Mouse (Mus musculus) MEL (cell line): ENCODE measurements around the gene Syt16. TPM values are rescaled to one million over a fixed set of nuclear protein-coding genes. Genes with fewer than 3 reads are reported as not detected.

Experiments
- DNase-seq: peaks from one replicate; pipeline ENCODE4 v3.0.0; 2011; ENCODE audit warnings: low read depth, low spot score
- H3K27ac ChIP-seq: 2 replicates; pipeline ENCODE4 v1.5.1; 2012; ENCODE audit warnings: low read depth, mild to moderate bottlenecking, control low read depth, low read length, moderate library complexity; ENCODE audit not compliant: control insufficient read depth
- H3K27me3 ChIP-seq, 2 experiments: fragments of 150-350 bp in 1 of 2; sonication (generic) in 1 of 2; 2 replicates each; pipeline ENCODE4 v1.6.1; 2012; ENCODE audit warnings: low read length in 2 of 2, mild to moderate bottlenecking in 2 of 2, improper control_type of control experiment in 1 of 2, moderate library complexity in 1 of 2; ENCODE audit not compliant: insufficient read depth in 2 of 2, control insufficient read depth in 1 of 2
- H3K36me3 ChIP-seq, 2 experiments: 2 replicates each; pipeline ENCODE4 v1.6.1; 2012 to 2014; ENCODE audit warnings: low read length in 2 of 2, improper control_type of control experiment in 1 of 2, inconsistent platforms in 1 of 2, mild to moderate bottlenecking in 1 of 2; ENCODE audit not compliant: insufficient read depth in 2 of 2, control insufficient read depth in 1 of 2
- H3K4me1 ChIP-seq, 2 experiments: fragments of 150-350 bp in 1 of 2; sonication (generic) in 1 of 2; 2 replicates each; pipeline ENCODE4 v1.6.1; 2012; ENCODE audit warnings: low read length in 2 of 2, improper control_type of control experiment in 1 of 2, mild to moderate bottlenecking in 1 of 2; ENCODE audit not compliant: insufficient read depth in 2 of 2, control insufficient read depth in 1 of 2
- H3K4me3 ChIP-seq, 2 experiments: fragments of 150-350 bp in 1 of 2; sonication (generic) in 1 of 2; 2 replicates each; pipeline ENCODE4 v1.5.1; 2012; ENCODE audit warnings: low read depth in 2 of 2, low read length in 2 of 2, mild to moderate bottlenecking in 2 of 2, moderate library complexity in 2 of 2, control low read depth in 1 of 2, improper control_type of control experiment in 1 of 2; ENCODE audit not compliant: control insufficient read depth in 1 of 2, insufficient read depth in 1 of 2
- H3K79me2 ChIP-seq: 2 replicates; pipeline ENCODE4 v1.6.1; 2012; ENCODE audit warnings: mild to moderate bottlenecking, low read length, moderate library complexity; ENCODE audit not compliant: control insufficient read depth, poor library complexity, insufficient read depth
- H3K9ac ChIP-seq: 2 replicates; pipeline ENCODE4 v1.6.1; 2012; ENCODE audit warnings: low read depth, mild to moderate bottlenecking, control low read depth, low read length, moderate library complexity; ENCODE audit not compliant: control insufficient read depth, poor library complexity, severe bottlenecking
- H3K9me3 ChIP-seq: fragments of 150-350 bp; sonication (generic); replicated peaks from 2 replicates; pipeline ENCODE4 v1.6.1; 2012; ENCODE audit warnings: mild to moderate bottlenecking, low read length, improper control_type of control experiment, moderate library complexity; ENCODE audit not compliant: insufficient read depth
- BHLHE40 ChIP-seq: IDR thresholded peaks from 2 replicates; pipeline ENCODE4 v1.6.1; 2012; ENCODE audit warnings: low read depth, mild to moderate bottlenecking, inconsistent platforms, low read length, improper control_type of control experiment, borderline replicate concordance
- EP300 ChIP-seq, 2 experiments: IDR thresholded peaks; 2 replicates each; pipeline ENCODE4 v1.6.1; 2011; ENCODE audit warnings: improper control_type of control experiment in 2 of 2, low read length in 2 of 2, low read depth in 1 of 2, mild to moderate bottlenecking in 1 of 2
- ETS1 ChIP-seq: IDR thresholded peaks from 2 replicates; pipeline ENCODE4 v1.6.1; 2012; ENCODE audit warnings: low read depth, mild to moderate bottlenecking, inconsistent platforms, low read length, improper control_type of control experiment, moderate library complexity
- GATA1 ChIP-seq: IDR thresholded peaks from 2 replicates; pipeline ENCODE4 v1.6.1; 2011; ENCODE audit warnings: low read depth, low read length, improper control_type of control experiment
- HCFC1 ChIP-seq: IDR thresholded peaks from 2 replicates; pipeline ENCODE4 v1.6.1; 2012; ENCODE audit warnings: low read depth, mild to moderate bottlenecking, inconsistent platforms, low read length, improper control_type of control experiment, moderate library complexity
- KAT2A ChIP-seq: conservative IDR thresholded peaks from 2 replicates; pipeline ENCODE4 v1.6.1; 2012; ENCODE audit warnings: low read depth, low read length, improper control_type of control experiment, inconsistent platforms
- MAX ChIP-seq: IDR thresholded peaks from 2 replicates; pipeline ENCODE4 v1.6.1; 2011; ENCODE audit warnings: low read length, improper control_type of control experiment
- MAZ ChIP-seq: IDR thresholded peaks from 2 replicates; pipeline ENCODE4 v1.6.1; 2012; ENCODE audit warnings: low read depth, mild to moderate bottlenecking, inconsistent platforms, low read length, improper control_type of control experiment
- MEF2A ChIP-seq: IDR thresholded peaks from 2 replicates; pipeline ENCODE4 v1.6.1; 2014; ENCODE audit warnings: low read depth, mild to moderate bottlenecking, inconsistent platforms, low read length, improper control_type of control experiment; ENCODE audit not compliant: poor library complexity, insufficient replicate concordance, severe bottlenecking; ENCODE audit errors: extremely low read depth
- MXI1 ChIP-seq: IDR thresholded peaks from 2 replicates; pipeline ENCODE4 v1.6.1; 2011; ENCODE audit warnings: mild to moderate bottlenecking, low read depth, low read length, improper control_type of control experiment
- NELFE ChIP-seq: IDR thresholded peaks from 2 replicates; pipeline ENCODE4 v1.6.1; 2011; ENCODE audit warnings: low read depth, low read length, improper control_type of control experiment
- SMC3 ChIP-seq: IDR thresholded peaks from 2 replicates; pipeline ENCODE4 v1.6.1; 2011; ENCODE audit warnings: low read depth, low read length, improper control_type of control experiment
- TBP ChIP-seq: IDR thresholded peaks from 2 replicates; pipeline ENCODE4 v1.8.0; 2011; ENCODE audit warnings: low read depth, low read length, improper control_type of control experiment
- TCF12 ChIP-seq: IDR thresholded peaks from 2 replicates; pipeline ENCODE4 v1.6.1; 2014; ENCODE audit warnings: low read depth, mild to moderate bottlenecking, inconsistent platforms, low read length, improper control_type of control experiment, moderate library complexity
- USF2 ChIP-seq, 2 experiments: IDR thresholded peaks; 2 replicates each; pipeline ENCODE4 v1.6.1; 2011 to 2012; ENCODE audit warnings: improper control_type of control experiment in 2 of 2, low read length in 2 of 2, borderline replicate concordance in 1 of 2, inconsistent platforms in 1 of 2, low read depth in 1 of 2, mild to moderate bottlenecking in 1 of 2; ENCODE audit not compliant: insufficient read depth in 1 of 2
- ZMIZ1 ChIP-seq: IDR thresholded peaks from 2 replicates; pipeline ENCODE4 v1.6.1; 2012; ENCODE audit warnings: low read depth, mild to moderate bottlenecking, inconsistent platforms, low read length, improper control_type of control experiment, moderate library complexity
- polyA plus RNA-seq, 2 experiments: library from polyadenylated mRNA; stranded (reverse) in 1 of 2; unstranded in 1 of 2; fragments of >175 nt in 1 of 2; fragments of >200 nt in 1 of 2; gene quantifications; 2 replicates each; pipeline versions ENCODE4 v1.2.1 to v1.2.4; 2012; ENCODE audit warnings: low replicate concordance in 2 of 2, low read depth in 1 of 2; ENCODE audit not compliant: insufficient read length in 2 of 2, insufficient read depth in 1 of 2, missing spikeins in 1 of 2
- total RNA-seq: library from RNA; depleted of rRNA; stranded (reverse); fragments of 300-350 nt; gene quantifications from 2 replicates; pipeline ENCODE4 v1.2.3, GENCODE M21; 2012

The Syt16 gene
- total and polyA plus RNA-seq, 3 experiments, result 0.07 TPM; not detected in 2

- TF ChIP-seq ZMIZ1, result no peak
- H3K36me3 ChIP-seq, result peaks cover 0 to 15% of the 10 kb centered on the region in 2 experiments; a peak in 2 of 4 replicates
- no peak overlapping the region for H3K27ac ChIP-seq
- DNase-seq, result no peak
- no peaks in the 10 kb centered on the region for H3K79me2 ChIP-seq
- H3K27me3 ChIP-seq, result no peaks in the 10 kb centered on the region
- no peak overlapping the region for H3K9ac ChIP-seq
- no peaks in the 10 kb centered on the region for H3K4me1 ChIP-seq
- H3K4me3 ChIP-seq, result no peak overlapping the region
- H3K9me3 ChIP-seq, result no peaks in the 10 kb centered on the region
Measured at GRCm38 (mm10) chr12:73978144-73978543, 19.3 kb upstream of the Syt16 start.

DNA sequence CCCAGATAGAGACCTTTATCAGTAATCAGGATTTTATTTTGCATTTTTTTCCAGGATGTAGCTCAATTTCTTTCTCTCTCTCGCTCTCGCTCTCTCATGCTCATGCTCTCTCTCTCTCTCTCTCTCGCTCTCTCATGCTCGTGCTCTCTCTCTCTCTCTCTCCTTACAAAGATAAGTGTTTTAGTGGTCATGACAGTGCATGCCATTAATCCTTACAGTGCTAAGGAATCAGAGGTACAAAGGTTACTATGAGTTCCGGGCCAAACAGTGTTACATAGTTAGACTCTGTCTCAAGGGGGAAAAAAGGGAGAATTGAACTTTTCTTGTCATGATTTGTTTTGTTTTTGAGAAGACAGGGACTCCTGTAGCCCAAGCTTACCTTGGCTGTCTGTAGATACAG, 17.8 kb upstream of the Syt16 start:
- no peaks in the 10 kb centered on the region for H3K4me1 ChIP-seq
- DNase-seq, result no peak
- no peaks in the 10 kb centered on the region for H3K79me2 ChIP-seq
- H3K9me3 ChIP-seq, result no peaks in the 10 kb centered on the region
- H3K27me3 ChIP-seq, result no peaks in the 10 kb centered on the region
- TF ChIP-seq ETS1 (no peak), MAX (no peak), ZMIZ1 (no peak), MXI1 (no peak), NELFE (no peak), BHLHE40 (no peak), USF2 (IDR thresholded peaks at IDR 0.05; ENCODE audit: borderline replicate concordance in 1 of 2, insufficient read depth in 1 of 2, low read depth in 1 of 2, low read length in 2 of 2) (no peak), KAT2A (no peak), HCFC1 (no peak), MAZ (no peak), EP300 (IDR thresholded peaks at IDR 0.05; ENCODE audit: low read depth in 1 of 2, low read length in 2 of 2) (no peak), TCF12 (no peak), SMC3 (no peak), TBP (no peak), GATA1 (no peak), MEF2A (no peak)
- H3K27ac ChIP-seq, result no peak overlapping the region
- no peak overlapping the region for H3K9ac ChIP-seq
- H3K4me3 ChIP-seq, result no peak overlapping the region
- H3K36me3 ChIP-seq, result peaks cover 0 to 12% of the 10 kb centered on the region in 2 experiments; a peak in 2 of 4 replicates
